Mouse (Mus musculus): ENCODE measurements around the gene Loxl3.

The Loxl3 gene

DNA sequence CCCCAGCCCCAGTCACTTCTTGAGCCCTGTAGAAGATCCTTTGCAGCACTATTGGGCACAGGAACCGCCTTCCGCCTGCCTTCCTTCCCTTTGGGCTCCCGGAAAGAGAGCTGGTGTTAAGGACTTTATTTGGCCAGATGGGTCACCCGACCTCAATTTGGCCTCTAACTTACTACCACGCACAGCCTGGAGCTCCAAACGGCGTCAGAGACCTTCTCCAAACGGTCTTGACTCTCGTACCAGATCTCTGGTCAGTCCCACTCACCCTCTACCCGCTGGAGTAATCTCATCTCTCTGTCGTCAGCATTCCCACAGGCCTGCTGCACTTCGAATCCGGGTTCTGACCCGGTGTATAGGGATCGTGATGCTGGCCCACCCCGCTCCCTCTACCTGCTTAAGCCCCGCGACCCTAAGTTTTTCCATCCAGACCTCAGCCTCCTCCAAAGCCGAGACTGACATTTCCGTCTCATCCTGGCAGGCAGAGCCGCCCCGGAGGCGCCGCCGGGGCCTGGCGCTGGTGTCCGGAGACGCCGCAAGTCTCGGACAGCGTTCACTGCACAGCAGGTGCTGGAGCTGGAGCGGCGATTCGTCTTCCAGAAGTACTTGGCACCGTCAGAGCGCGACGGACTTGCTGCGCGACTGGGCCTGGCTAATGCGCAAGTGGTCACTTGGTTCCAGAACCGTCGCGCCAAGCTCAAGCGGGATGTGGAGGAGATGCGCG, 53.4 kb downstream of the Loxl3 start:
- peak; percentile 63 for DNase-seq (ENCODE audit: low spot score)

GRCm38 (mm10) chr6:83087926-83088260, 53.9 kb downstream of the Loxl3 start:
- DNase-seq (ENCODE audit: low spot score) = no peak

- no peak for DNase-seq (ENCODE audit: low spot score)
These were observed 58.6 kb downstream of the Loxl3 start for GRCm38 (mm10) chr6:83092416-83093127.

GRCm38 (mm10) chr6:83095968-83096367, 62.0 kb downstream of the Loxl3 start:
- no peak for DNase-seq (ENCODE audit: low spot score)

GRCm38 (mm10) chr6:83098411-83098810, 64.4 kb downstream of the Loxl3 start:
- no peak for DNase-seq (ENCODE audit: low spot score)

DNA sequence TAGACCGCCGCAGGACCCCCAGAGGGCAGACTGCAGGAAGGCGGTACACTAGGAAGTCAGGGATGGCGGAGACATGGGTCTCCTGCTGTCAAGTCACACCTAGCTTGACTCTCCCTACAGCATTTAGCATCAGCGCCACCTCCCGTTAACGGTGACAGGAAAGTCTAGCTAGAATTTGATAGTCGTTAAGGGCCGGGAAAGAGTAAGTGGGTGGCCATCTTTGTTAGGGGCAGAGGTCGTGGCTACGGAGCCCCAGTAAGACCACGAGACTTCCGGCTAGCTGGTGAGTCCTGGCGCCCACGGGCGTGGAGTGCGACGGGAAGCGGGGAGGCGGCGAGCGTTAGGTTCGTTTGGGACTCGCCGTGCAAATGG, 67.3 kb downstream of the Loxl3 start, which contains the start of the genes Ccdc142 and Gm42688:
Gene Ccdc142, plus strand, starts transcription at position 286 of the 372 bp plus-strand sequence.
Gene Gm42688, plus strand, starts transcription at position 302 of the 372 bp plus-strand sequence.
- DNase-seq (ENCODE audit: low spot score) = peak; percentile 90

- peak; percentile 80 for DNase-seq (ENCODE audit: low spot score)
These were observed 67.9 kb downstream of the Loxl3 start for GRCm38 (mm10) chr6:83101688-83102556.
